Mouse (Mus musculus) brain, embryonic 18.5 days (tissue): ENCODE measurements around the gene Gm16368.
"Not testable (repeated sequence)": the region's sequence is repeated elsewhere in the genome, so short reads cannot be mapped to it uniquely, and the experiment has no call there.

ENCODE experiments used
- DNase-seq: peaks from one replicate; pipeline ENCODE4 v3.0.0-alpha.2; 2012; ENCODE audit warnings: low read depth, low spot score

The Gm16368 gene

DNA sequence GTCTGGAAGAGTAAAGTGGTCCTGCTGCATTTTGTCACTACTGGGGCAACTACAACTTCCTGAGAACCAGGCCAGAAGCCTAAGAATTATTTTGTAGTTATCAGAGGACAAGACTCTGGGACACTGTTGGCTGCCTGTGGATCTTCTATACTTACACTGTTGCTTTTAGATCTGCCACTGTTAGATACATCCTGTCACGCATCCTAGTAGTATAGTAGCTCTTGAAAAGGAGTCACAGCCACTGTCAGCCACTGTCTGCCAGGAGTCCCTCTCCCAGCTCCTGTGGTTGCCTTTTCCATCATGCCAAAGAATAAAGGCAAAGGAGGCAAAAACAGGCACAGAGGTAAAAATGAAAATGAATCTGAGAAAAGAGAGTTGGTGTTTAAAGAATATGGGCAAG is at the start of gene Gm16368:
Gene Gm16368 (plus strand): TSS at position 301 of the 400 bp plus-strand sequence.
- not testable (repeated sequence) for DNase-seq

- not testable (repeated sequence) for DNase-seq
Observed at GRCm38 (mm10) chr12:88039062-88039461, 44.4 kb upstream of the Gm16368 start.

DNA sequence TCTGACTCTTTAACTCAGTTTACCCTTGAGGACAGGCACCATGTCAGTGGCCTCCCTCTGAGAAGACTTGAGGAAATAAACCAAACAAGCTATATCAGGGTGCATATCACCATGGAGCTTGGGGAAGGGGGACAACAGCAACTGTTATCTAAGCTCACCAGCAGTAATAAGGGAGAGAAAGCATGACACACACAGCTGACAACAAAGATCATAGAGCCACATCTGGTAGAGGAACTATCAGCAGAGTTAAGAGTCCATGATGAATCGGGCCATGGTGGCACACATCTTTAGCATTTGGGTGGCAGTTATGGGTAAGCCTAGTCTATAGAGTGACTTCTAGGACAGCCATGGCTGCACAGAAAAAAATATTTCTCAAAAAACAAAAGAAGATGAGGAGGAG is 43.8 kb upstream of the Gm16368 start:
- DNase-seq: not testable (repeated sequence)

GRCm38 (mm10) chr12:88045226-88045625 is 38.3 kb upstream of the Gm16368 start:
- DNase-seq: not testable (repeated sequence)
